Mouse (Mus musculus): ENCODE data around the gene Ogt. TPM values are rescaled to one million over a fixed set of nuclear protein-coding genes. Genes with fewer than 3 reads are reported as not detected.

The Ogt gene
- polyA plus RNA-seq (2015; fragmentation: Nextera tagmentation; extraction: Ambion mirVana): 149 and 150 TPM in 2 replicates

DNA sequence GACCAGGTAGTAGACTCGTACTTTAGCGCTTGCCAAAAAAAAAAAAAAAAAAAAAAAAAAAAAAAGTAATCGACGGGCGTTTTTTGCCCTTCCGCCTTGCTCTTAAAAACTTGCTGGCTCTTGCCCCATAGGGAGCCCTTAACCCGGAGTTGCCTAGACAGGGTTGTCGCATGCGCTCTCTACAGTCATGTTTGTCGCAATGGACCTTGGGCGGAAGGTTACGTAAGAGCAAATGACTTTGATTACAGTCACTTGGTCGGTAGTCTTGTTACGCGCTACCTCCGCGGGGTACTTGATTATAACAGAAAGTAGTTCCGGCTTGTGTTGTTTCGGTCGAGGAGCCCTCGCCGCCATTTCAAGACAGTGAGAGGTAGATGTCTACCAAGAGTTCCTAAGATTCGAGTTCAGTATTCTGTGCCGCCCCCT is at the start of gene Ogt:
TSS of gene Ogt (plus strand) at position 320 of the 426 bp plus-strand sequence.
- ATAC-seq (ENCODE audit: low read depth): peak; percentile 97
- 9% methylated on average over 24 of the region's 24 CpGs for WGBS
- H3K4me1 ChIP-seq (replicated peaks; ENCODE audit: control insufficient read depth, insufficient read depth, low read length): no peaks in the 10 kb centered on the region
- no peaks in the 10 kb centered on the region for H3K9me3 ChIP-seq (ENCODE audit: control insufficient read depth, low read length)
- H3K36me3 ChIP-seq (ENCODE audit: control insufficient read depth, insufficient read depth, low read length): no peaks in the 10 kb centered on the region
- peak within 1 kb of the TSS; percentile 83 for H3K9ac ChIP-seq (ENCODE audit: low read length)
- peak within 1 kb of the TSS; percentile 76 for H3K27ac ChIP-seq (ENCODE audit: low read length)
- peaks cover 2% of the 10 kb centered on the region for H3K27me3 ChIP-seq (ENCODE audit: control insufficient read depth, insufficient read depth, low read depth, low read length)
- peak within 1 kb of the TSS; percentile 50 for H3K4me2 ChIP-seq (ENCODE audit: low read depth, low read length)
- peak within 1 kb of the TSS; percentile 66 for H3K4me3 ChIP-seq (ENCODE audit: low read length)

DNA sequence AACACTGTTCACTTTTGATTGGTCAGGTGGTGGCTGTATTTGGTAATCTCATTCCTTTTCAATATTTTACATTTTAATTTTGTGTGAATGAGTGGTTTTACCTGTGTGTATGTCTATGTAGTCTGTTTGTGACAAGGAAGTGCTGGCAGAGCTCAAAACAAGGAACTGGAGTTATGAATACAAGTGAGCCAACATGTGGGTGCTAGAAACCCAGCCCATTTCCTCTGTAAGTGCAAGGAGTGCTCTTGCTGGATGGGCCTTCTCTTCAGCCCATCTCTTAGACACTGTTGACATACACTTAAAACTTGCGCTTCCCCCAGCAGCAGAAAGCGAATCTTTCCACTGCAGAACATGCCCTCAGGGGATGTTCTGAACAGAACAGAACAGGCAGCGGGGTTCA is 23.7 kb upstream of the Ogt start:
- Histone ChIP-seq H3K9me3 (ENCODE audit: control insufficient read depth, low read length) (no peaks in the 10 kb centered on the region), H3K36me3 (ENCODE audit: control insufficient read depth, insufficient read depth, low read length) (no peaks in the 10 kb centered on the region), H3K4me2 (ENCODE audit: low read depth, low read length) (no peak overlapping the region), H3K4me1 (replicated peaks; ENCODE audit: control insufficient read depth, insufficient read depth, low read length) (no peaks in the 10 kb centered on the region), H3K9ac (ENCODE audit: low read length) (no peak overlapping the region), H3K4me3 (ENCODE audit: low read length) (no peak overlapping the region), H3K27me3 (ENCODE audit: control insufficient read depth, insufficient read depth, low read depth, low read length) (no peaks in the 10 kb centered on the region), H3K27ac (ENCODE audit: low read length) (no peak overlapping the region)
- WGBS: 88% methylated on average over 3 of the region's 3 CpGs
- ATAC-seq (ENCODE audit: low read depth): no peak

DNA sequence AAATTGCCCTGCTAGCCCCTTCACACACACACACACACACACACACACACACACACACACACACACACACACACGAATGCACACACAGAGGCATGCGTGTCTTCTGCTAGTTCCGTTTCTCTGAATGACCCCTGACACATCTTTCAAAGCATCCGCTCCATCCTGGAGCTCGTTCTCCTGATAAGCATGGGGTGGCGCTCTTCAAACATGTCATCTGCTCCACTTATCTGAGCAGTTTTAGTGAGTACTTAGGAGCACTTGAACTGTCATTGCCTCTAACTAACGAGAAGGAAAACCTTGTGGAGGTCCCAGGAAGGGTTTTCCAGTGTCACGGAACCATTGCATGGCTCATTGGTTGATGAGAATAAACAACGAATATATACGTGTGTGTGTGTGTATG is 22.0 kb upstream of the Ogt start:
- no peak overlapping the region for H3K4me3 ChIP-seq (ENCODE audit: low read length)
- no peaks in the 10 kb centered on the region for H3K9me3 ChIP-seq (ENCODE audit: control insufficient read depth, low read length)
- 53% methylated on average over 9 of the region's 10 CpGs for WGBS
- H3K4me1 ChIP-seq (replicated peaks; ENCODE audit: control insufficient read depth, insufficient read depth, low read length): no peaks in the 10 kb centered on the region
- no peak overlapping the region for H3K9ac ChIP-seq (ENCODE audit: low read length)
- no peak overlapping the region for H3K4me2 ChIP-seq (ENCODE audit: low read depth, low read length)
- no peak overlapping the region for H3K27ac ChIP-seq (ENCODE audit: low read length)
- no peaks in the 10 kb centered on the region for H3K27me3 ChIP-seq (ENCODE audit: control insufficient read depth, insufficient read depth, low read depth, low read length)
- ATAC-seq (ENCODE audit: low read depth): no peak
- no peaks in the 10 kb centered on the region for H3K36me3 ChIP-seq (ENCODE audit: control insufficient read depth, insufficient read depth, low read length)

DNA sequence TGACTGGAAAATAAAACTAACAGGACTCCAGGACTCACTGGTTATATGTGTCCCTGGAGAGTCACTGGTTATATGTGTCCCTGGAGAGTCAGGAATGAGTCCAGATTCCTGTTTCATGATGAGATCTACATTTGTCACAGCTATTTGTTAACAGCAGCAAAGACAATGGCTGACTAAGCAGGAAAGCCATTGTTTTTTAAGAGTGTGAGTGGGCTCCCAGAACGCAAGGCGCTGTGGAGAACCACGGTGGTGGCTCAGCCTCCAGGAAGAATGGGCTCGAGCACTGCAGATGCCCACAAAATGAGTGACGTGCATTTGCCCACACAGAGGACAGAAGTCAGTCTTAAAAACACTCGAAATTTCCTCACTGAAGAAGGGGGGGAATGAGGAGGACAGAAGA is 19.5 kb upstream of the Ogt start:
- H3K4me3 ChIP-seq (ENCODE audit: low read length): no peak overlapping the region
- no peaks in the 10 kb centered on the region for H3K9me3 ChIP-seq (ENCODE audit: control insufficient read depth, low read length)
- H3K27ac ChIP-seq (ENCODE audit: low read length): no peak overlapping the region
- H3K4me2 ChIP-seq (ENCODE audit: low read depth, low read length): no peak overlapping the region
- H3K36me3 ChIP-seq (ENCODE audit: control insufficient read depth, insufficient read depth, low read length): no peaks in the 10 kb centered on the region
- H3K27me3 ChIP-seq (ENCODE audit: control insufficient read depth, insufficient read depth, low read depth, low read length): no peaks in the 10 kb centered on the region
- ATAC-seq (ENCODE audit: low read depth): no peak
- H3K4me1 ChIP-seq (replicated peaks; ENCODE audit: control insufficient read depth, insufficient read depth, low read length): no peaks in the 10 kb centered on the region
- no peak overlapping the region for H3K9ac ChIP-seq (ENCODE audit: low read length)
- 53% methylated on average over 6 of the region's 6 CpGs for WGBS

DNA sequence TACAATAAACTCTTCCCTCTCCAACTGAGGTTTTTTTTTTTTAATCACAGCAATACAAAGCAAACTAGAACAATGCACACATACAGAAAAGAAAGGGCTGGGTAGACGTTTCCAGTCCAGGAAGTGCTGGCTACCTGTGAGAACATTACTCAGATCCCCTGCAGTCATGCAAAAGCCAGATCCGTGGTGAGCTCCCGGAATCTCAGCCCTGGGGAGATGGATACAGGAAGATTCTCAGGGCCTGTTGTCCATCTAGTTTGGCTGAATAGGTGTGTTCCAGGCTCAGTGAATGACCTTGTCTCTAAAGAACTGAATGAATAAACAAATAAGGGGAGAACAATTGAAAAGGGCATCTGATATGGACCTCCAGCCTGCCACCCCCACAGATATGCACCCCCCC is 17.3 kb upstream of the Ogt start:
- Histone ChIP-seq H3K4me2 (ENCODE audit: low read depth, low read length) (no peak overlapping the region), H3K9me3 (ENCODE audit: control insufficient read depth, low read length) (no peaks in the 10 kb centered on the region), H3K27me3 (ENCODE audit: control insufficient read depth, insufficient read depth, low read depth, low read length) (no peaks in the 10 kb centered on the region), H3K4me3 (ENCODE audit: low read length) (no peak overlapping the region), H3K27ac (ENCODE audit: low read length) (no peak overlapping the region), H3K4me1 (replicated peaks; ENCODE audit: control insufficient read depth, insufficient read depth, low read length) (no peaks in the 10 kb centered on the region), H3K36me3 (ENCODE audit: control insufficient read depth, insufficient read depth, low read length) (no peaks in the 10 kb centered on the region), H3K9ac (ENCODE audit: low read length) (no peak overlapping the region)
- no peak for ATAC-seq (ENCODE audit: low read depth)
- WGBS: 52% methylated on average over 3 of the region's 3 CpGs

DNA sequence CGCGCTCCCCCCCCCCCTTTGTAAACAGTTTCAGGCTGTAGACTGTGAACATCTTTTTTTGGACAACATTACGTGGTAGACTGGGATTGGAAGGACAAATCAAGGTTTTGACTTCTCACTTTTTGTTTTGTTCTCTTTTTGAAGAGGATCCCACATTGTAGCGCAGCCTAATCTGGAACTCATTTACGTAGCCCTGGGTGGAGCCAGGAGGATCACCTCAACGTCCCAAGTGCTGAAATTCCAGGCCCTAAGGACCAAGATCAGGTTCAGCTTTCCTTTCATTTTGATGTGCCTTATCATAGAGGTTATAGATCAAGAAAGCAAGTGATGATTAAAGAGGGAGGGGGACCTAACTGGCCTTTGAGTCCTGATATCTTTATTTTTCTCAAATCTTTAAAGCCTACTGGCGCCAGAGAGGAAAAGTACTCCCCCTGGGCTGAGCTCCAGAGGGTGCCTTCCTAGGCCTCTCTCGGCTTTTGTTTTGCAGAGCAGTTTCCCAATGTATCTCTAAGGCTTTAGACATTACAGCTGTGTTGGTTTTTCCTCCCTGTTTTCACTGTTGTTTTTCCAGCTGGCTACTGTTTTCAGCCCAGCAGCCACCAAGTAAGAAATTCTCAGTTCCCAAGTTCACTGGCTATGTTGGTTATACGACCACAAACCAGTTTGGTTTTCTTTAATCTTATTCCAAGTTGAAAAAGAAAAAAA is 2.9 kb upstream of the Ogt start:
- Histone ChIP-seq H3K36me3 (ENCODE audit: control insufficient read depth, insufficient read depth, low read length) (no peaks in the 10 kb centered on the region), H3K9me3 (ENCODE audit: control insufficient read depth, low read length) (no peaks in the 10 kb centered on the region), H3K4me2 (ENCODE audit: low read depth, low read length) (no peak overlapping the region), H3K4me3 (ENCODE audit: low read length) (no peak overlapping the region), H3K9ac (ENCODE audit: low read length) (no peak overlapping the region), H3K27ac (ENCODE audit: low read length) (no peak overlapping the region), H3K27me3 (ENCODE audit: control insufficient read depth, insufficient read depth, low read depth, low read length) (peaks cover 2% of the 10 kb centered on the region), H3K4me1 (replicated peaks; ENCODE audit: control insufficient read depth, insufficient read depth, low read length) (no peaks in the 10 kb centered on the region)
- ATAC-seq (ENCODE audit: low read depth): no peak
- WGBS: 30% methylated on average over 8 of the region's 9 CpGs

DNA sequence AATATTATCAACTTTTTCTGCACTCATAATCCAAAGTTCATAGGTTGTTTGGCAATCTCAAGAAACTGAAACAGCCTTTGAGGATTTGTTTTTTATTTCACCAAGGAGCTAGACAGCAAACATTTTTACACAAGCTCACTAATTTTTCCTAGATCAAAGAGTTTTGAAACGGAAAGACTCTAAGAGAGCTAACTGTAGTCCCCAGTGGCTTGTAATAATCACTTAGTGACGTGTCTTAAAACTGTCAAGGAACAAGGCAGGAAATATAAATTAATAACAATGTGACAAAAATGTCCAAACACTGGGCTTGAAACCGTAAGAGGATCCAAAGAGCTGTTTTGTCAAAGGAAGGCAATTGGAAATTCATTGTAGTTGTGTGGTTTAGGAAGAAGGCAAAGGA is 1.0 kb upstream of the Ogt start:
- H3K27ac ChIP-seq (ENCODE audit: low read length): peak overlapping the region; percentile 65
- no peaks in the 10 kb centered on the region for H3K4me1 ChIP-seq (replicated peaks; ENCODE audit: control insufficient read depth, insufficient read depth, low read length)
- peak overlapping the region; percentile 50 for H3K4me2 ChIP-seq (ENCODE audit: low read depth, low read length)
- H3K9me3 ChIP-seq (ENCODE audit: control insufficient read depth, low read length): no peaks in the 10 kb centered on the region
- peak overlapping the region; percentile 66 for H3K4me3 ChIP-seq (ENCODE audit: low read length)
- peak overlapping the region; percentile 57 for H3K9ac ChIP-seq (ENCODE audit: low read length)
- H3K36me3 ChIP-seq (ENCODE audit: control insufficient read depth, insufficient read depth, low read length): no peaks in the 10 kb centered on the region
- WGBS: 21% methylated on average over 3 of the region's 3 CpGs
- peaks cover 2% of the 10 kb centered on the region for H3K27me3 ChIP-seq (ENCODE audit: control insufficient read depth, insufficient read depth, low read depth, low read length)
- ATAC-seq (ENCODE audit: low read depth): no peak

DNA sequence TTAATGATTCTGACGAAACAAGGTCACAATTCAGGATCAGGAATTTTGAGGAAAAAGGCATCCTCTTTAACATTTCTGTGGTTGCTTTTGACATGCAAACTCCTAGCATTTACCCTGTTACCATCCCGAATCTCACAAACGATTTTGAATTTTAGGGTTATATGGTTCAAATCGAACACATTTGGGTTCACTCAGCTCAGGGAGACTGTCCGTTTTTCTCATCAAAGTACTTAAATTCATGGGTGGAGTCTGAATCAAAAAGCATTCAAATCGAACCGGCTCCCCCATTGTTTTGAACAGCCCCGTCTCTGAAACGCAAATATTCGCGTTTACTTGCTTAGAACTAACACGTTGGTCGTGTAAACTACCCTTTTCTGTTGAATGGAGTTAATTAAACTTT is 554 bp upstream of the Ogt start:
- peak overlapping the region; percentile 66 for H3K4me3 ChIP-seq (ENCODE audit: low read length)
- H3K27ac ChIP-seq (ENCODE audit: low read length): peak overlapping the region; percentile 65
- H3K4me2 ChIP-seq (ENCODE audit: low read depth, low read length): peak overlapping the region; percentile 50
- H3K27me3 ChIP-seq (ENCODE audit: control insufficient read depth, insufficient read depth, low read depth, low read length): peaks cover 2% of the 10 kb centered on the region
- no peaks in the 10 kb centered on the region for H3K36me3 ChIP-seq (ENCODE audit: control insufficient read depth, insufficient read depth, low read length)
- H3K9me3 ChIP-seq (ENCODE audit: control insufficient read depth, low read length): no peaks in the 10 kb centered on the region
- WGBS: 14% methylated on average over 13 of the region's 13 CpGs
- no peak for ATAC-seq (ENCODE audit: low read depth)
- H3K9ac ChIP-seq (ENCODE audit: low read length): peak overlapping the region; percentile 57
- H3K4me1 ChIP-seq (replicated peaks; ENCODE audit: control insufficient read depth, insufficient read depth, low read length): no peaks in the 10 kb centered on the region

DNA sequence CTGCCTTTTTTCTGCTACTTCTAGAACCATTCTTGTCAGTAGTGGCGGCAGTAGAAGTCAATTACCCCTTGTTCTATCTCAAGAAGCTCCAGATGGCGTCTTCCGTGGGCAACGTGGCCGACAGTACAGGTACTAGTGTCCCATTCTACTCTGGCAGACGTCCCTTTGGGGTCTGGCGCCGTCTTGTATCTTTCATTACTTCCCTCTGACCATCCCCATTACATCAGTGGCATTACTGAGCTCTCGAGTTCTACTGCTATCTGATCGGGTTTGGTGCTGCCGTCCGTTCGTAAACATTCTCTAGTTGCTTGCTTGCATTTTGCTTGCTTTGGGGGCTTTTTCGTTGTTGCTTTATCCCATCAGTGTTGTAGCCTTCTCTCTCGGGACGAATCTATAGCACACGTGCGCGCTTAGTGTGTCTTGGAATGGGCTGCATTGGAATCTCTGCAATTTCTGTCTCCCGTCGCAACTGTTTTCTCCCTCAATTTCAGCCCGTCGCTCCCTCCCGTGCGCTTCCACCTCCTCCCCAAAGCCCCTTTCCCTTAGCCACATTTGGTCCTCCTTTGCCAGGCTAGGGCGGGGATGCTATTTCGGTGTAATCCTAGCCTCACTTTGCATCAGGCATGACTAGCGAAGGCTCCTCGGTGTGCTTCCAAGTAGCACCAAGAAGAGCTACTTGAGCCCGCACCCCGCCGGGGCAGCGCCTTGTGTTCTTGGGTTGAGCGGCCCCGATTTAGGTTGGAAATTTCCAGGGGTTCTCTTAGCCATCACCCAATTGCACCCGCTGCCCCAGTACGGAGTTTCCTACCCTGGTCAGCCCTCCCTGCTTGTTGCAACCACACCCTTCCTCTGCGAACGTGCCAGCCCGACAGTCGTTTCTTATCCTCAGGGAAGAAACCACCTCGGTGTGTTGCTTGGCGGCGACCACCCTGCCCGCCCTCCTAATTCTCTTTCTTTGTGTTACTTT is 617 bp downstream of the Ogt start:
- H3K27ac ChIP-seq (ENCODE audit: low read length): peak overlapping the region; percentile 76
- no peaks in the 10 kb centered on the region for H3K4me1 ChIP-seq (replicated peaks; ENCODE audit: control insufficient read depth, insufficient read depth, low read length)
- no peaks in the 10 kb centered on the region for H3K36me3 ChIP-seq (ENCODE audit: control insufficient read depth, insufficient read depth, low read length)
- H3K4me2 ChIP-seq (ENCODE audit: low read depth, low read length): peak overlapping the region; percentile 65
- H3K9ac ChIP-seq (ENCODE audit: low read length): peak overlapping the region; percentile 83
- peaks cover 2% of the 10 kb centered on the region for H3K27me3 ChIP-seq (ENCODE audit: control insufficient read depth, insufficient read depth, low read depth, low read length)
- WGBS: 15% methylated on average over 45 of the region's 45 CpGs
- H3K9me3 ChIP-seq (ENCODE audit: control insufficient read depth, low read length): no peaks in the 10 kb centered on the region
- H3K4me3 ChIP-seq (ENCODE audit: low read length): peak overlapping the region; percentile 66
- peak; percentile 46; the same call in 1 of the 2 replicates for ATAC-seq (ENCODE audit: low read depth)

Data from lung, embryonic 16.5 days (tissue).